Mouse (Mus musculus): ENCODE data around the gene Cadm1.

DNA sequence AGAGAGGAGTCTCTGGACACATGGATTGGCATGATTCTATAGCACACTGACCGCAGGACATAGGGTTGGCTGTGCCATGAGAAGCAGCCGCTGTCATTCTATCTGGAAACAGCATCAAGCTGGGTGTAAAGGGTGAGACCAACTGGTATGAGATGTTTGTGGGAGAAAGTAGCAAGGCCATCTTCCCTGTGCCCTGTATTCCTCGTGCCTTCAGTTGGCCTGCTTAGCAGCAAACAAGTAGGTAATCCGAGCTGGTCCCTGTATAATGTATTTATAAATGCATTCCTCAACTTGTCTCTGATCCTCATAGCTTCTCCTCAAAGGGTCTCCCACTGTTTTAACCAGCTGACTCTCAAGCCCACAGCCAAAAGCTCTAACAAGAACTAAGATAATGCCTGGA lies 301.4 kb downstream of the Cadm1 start:
- TF ChIP-seq EP300 (IDR thresholded peaks at IDR 0.05; ENCODE audit: low read depth): no peak
- no peak for TF ChIP-seq CTCF (IDR thresholded peaks at IDR 0.05; ENCODE audit: low read depth)

Measured in liver, postnatal 0 days (tissue).